Mouse (Mus musculus): ENCODE data around the gene Gng7. TPM values are rescaled to one million over a fixed set of nuclear protein-coding genes. Genes with fewer than 3 reads are reported as not detected.
"Not testable (repeated sequence)": the region's sequence is repeated elsewhere in the genome, so short reads cannot be mapped to it uniquely, and the experiment has no call there.

The Gng7 gene
- total RNA-seq, 1 experiment from 2014 or later = not detected

DNA sequence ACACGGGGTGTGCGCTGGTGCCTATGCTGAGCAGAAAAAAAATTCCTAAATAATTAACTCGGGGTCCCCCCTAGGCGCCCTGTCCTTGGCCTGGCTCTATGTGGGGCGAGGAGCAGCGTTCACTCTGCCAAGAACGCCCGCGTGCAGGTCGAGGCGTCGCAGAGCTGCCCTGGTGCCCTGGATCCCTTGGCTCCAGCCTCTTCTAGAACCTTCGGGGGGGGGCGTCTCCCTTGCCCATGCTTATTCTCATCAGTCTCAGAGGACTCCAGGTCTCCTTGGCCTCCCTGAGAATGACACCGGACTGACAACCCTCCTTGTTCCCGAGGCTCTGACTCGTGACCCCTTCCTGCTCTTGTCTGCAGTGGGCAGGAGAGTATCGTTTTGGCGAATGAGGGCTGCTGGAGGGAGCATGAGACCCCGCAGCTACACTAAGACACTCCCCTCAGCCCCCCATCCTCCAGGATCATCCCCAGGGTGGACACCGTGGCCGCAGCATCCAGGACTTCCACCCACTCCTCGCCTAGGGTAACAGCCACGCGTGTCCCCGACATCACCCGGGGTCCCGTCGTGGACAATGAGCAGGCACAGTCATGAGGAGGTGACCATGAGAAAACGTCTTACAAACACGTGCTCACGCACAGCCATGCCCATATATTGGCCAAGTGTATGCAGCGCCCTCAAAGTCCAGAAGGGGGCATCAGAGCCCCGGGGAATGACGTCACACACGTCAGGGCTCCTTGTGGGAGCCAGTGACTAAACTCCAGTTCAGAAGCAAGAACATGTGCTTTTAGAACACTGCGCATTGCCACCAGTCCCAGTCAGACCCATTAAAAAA is 15.2 kb downstream of the Gng7 start:
- ATAC-seq (replicated peaks; ENCODE audit: insufficient number of reproducible peaks, low FRiP score, low TSS enrichment, poor library complexity, severe bottlenecking) = peak; percentile 84

- no peak for ATAC-seq (replicated peaks; ENCODE audit: insufficient number of reproducible peaks, low FRiP score, low TSS enrichment, poor library complexity, severe bottlenecking)
Observed at GRCm38 (mm10) chr10:80998778-80999177, 16.0 kb downstream of the Gng7 start.

DNA sequence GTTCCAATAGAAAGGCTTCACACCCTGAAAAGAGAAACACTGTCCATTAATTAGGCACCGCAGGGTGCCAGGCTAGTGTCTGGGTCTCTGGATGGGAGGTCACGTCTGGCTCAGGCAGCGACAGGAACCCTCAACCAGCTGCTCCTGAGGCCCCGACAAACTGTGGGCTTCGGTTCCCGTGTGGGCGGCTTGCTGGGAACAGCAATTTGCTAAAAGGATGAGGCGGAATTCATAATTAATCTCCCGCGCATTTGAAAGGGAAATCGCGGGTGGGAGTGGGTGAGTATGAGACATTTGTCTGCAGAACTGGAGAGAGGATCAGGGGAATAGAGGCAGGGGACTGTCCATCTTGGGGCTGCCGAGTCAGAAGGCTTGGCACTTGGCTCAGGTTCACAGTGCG is 16.7 kb downstream of the Gng7 start:
- no peak for ATAC-seq (replicated peaks; ENCODE audit: insufficient number of reproducible peaks, low FRiP score, low TSS enrichment, poor library complexity, severe bottlenecking)

- no peak for ATAC-seq (replicated peaks; ENCODE audit: insufficient number of reproducible peaks, low FRiP score, low TSS enrichment, poor library complexity, severe bottlenecking)
Observed at GRCm38 (mm10) chr10:80997332-80997731, 17.4 kb downstream of the Gng7 start.

DNA sequence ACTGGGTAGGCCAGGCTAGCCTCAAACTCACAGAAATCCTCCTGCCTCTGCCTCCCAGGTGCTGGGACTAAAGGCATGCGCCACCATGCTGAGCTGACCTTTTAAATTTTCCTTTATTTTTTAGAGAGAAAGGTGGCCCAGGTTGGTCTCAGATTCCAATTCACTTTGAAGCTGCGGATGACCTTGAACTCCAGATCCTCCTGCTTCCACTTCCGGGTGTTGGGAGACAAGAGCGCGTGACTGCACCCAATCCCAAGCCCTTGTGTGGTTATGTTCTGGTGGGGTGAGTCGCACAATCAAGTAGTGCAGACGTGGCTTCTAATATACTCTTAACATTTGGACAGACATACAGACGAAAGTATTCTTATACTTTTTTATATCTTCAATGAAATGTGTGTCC is 18.2 kb downstream of the Gng7 start:
- ATAC-seq (replicated peaks; ENCODE audit: insufficient number of reproducible peaks, low FRiP score, low TSS enrichment, poor library complexity, severe bottlenecking) = no peak

DNA sequence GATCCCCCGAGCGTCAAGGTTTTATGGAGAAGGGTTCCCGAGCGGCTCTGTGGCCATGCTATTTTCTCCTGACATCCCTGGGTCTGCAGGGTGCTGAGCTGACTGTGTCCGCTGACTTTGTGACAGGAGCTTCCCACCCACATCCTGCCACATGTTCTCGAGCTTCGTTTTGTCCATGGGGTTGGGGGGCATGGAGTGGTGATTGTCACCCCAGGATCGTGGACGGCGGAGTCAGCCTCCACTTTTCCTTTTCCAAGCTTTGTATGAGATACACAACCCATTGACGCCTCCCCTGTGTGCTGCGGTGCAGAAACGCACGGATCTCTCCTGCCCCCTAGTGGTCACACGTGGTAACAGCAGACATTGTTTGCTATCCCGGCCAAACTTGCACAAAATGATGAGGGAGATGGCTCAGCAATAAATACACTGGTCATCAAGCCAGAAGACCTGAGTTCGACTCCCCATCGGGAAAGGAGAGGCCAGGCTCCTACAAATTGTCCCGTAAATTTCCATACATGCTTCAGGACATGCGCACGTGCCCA is 19.6 kb downstream of the Gng7 start:
- peak; percentile 67 for ATAC-seq (replicated peaks; ENCODE audit: insufficient number of reproducible peaks, low FRiP score, low TSS enrichment, poor library complexity, severe bottlenecking)

- ATAC-seq (replicated peaks; ENCODE audit: insufficient number of reproducible peaks, low FRiP score, low TSS enrichment, poor library complexity, severe bottlenecking) = no peak
Observed at GRCm38 (mm10) chr10:80994621-80995020, 20.1 kb downstream of the Gng7 start.

- no peak for ATAC-seq (replicated peaks; ENCODE audit: insufficient number of reproducible peaks, low FRiP score, low TSS enrichment, poor library complexity, severe bottlenecking)
Observed at GRCm38 (mm10) chr10:80993276-80993675, 21.5 kb downstream of the Gng7 start.

DNA sequence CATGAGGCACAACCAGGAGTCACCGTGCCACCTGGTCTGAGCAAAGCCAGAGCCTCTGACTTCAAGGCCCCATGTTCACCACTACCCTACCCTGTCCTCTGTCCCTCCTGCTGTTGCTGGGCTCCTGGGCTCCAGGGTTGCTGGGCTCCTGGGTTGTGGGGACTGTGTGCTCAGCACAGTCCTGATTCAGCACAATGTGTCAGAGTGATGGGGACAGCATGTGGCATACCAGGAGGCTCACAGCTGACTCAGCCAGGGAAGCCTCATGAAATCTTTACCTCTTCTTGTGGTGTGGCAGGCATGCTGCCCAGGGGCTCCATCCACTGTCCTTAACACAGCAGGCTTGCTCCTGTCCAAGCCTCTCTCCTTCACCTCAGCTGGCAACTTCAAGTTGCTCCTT is 22.8 kb downstream of the Gng7 start:
- ATAC-seq (replicated peaks; ENCODE audit: insufficient number of reproducible peaks, low FRiP score, low TSS enrichment, poor library complexity, severe bottlenecking) = no peak

- ATAC-seq (replicated peaks; ENCODE audit: insufficient number of reproducible peaks, low FRiP score, low TSS enrichment, poor library complexity, severe bottlenecking) = no peak
Observed at GRCm38 (mm10) chr10:80991007-80991406, 23.7 kb downstream of the Gng7 start.

DNA sequence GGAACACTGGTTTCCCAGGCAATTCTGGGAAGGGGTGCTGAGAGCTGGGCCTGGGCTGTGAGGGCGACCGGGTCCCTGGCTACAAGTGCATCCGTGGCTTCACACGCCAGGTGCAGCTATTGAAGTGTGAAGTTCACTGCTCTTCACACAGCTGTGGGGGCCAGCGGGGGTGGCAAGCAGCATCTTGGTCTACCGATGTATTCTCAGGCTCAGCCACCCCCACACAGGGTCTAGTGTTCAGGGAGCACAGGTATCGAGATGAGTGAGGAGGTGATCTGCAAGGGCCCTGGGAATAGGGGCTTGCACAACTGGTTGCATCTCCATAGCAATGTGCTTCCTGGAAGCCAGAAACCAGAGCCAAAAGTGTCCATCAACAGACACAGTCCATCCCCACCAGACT is 24.3 kb downstream of the Gng7 start:
- no peak for ATAC-seq (replicated peaks; ENCODE audit: insufficient number of reproducible peaks, low FRiP score, low TSS enrichment, poor library complexity, severe bottlenecking)

- ATAC-seq (replicated peaks; ENCODE audit: insufficient number of reproducible peaks, low FRiP score, low TSS enrichment, poor library complexity, severe bottlenecking) = not testable (repeated sequence)
Observed at GRCm38 (mm10) chr10:80989854-80990253, 24.9 kb downstream of the Gng7 start.

- ATAC-seq (replicated peaks; ENCODE audit: insufficient number of reproducible peaks, low FRiP score, low TSS enrichment, poor library complexity, severe bottlenecking) = no peak
Observed at GRCm38 (mm10) chr10:80989446-80989845, 25.3 kb downstream of the Gng7 start.

DNA sequence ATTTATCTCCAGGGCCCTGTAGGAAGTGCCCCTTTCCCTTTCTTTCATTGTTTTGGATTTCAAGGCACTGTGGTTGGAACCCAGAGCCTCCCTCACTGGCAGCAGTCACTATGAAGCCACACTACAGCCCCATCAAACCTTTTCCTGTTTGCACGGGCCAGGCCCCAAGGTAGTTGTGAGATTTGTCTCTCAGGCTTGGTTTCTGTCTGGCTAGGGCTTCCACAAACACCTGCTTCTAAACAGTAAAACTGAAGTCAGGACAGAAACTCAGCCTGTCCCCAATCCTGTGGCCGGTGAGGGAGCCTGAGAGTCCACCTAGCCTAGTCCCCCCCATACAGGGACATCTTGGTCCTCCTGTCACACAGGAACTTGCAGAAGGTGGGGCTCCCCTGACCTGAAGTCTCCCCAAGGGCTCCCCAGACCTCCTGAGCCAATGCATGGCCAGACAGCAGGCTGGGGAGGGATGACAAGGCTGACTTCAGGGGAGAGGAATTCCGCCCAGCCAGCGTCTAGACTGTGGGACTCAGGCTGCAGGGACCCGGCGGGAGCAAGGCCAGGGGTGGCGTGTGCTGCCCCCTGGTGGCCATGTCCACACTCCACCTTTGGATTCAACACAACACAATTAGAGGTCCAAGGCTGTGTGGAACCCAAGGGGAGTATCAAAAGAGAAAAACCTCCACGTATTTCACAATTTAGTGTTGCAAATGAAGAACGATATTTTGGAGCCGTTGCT is 26.9 kb downstream of the Gng7 start:
- ATAC-seq (replicated peaks; ENCODE audit: insufficient number of reproducible peaks, low FRiP score, low TSS enrichment, poor library complexity, severe bottlenecking) = peak; percentile 74; the same call in 1 of the 2 replicates

GRCm38 (mm10) chr10:80986754-80987153 is 28.0 kb downstream of the Gng7 start:
- no peak for ATAC-seq (replicated peaks; ENCODE audit: insufficient number of reproducible peaks, low FRiP score, low TSS enrichment, poor library complexity, severe bottlenecking)

DNA sequence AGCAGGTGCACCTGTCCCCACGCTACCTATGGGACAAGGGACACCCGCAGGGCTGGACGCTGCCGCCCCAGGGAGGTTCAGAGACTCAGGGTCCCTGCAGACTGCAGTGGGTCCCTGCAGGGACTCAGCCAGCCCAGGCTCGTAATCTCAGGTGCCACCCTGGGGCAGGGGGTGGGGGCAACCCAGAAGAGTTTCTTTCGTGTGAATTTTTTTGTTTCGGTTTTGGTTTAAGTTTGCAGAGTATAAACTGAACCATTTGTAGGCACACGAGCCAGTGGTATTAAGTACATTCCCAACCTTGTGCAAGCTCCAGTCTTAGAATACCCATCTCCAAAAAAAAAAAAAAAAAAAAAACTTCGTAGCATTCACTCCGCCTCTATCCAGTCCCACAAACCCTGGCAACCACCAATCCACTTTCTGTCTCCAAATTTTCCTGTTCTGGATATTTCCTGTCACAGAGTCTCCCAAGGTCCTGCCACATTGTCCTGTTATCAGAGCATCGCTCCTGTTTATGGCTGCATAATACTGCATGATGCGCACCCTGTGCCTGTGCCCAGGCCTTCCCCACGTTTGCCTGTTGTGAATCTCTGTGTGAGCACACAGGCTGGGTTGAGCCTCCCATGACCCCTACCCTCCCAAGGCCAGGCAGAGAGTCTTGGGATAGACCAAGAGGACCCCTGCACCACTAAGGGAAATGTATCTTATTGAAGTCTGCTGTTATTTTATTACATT is 28.6 kb downstream of the Gng7 start:
- no peak for ATAC-seq (replicated peaks; ENCODE audit: insufficient number of reproducible peaks, low FRiP score, low TSS enrichment, poor library complexity, severe bottlenecking)

DNA sequence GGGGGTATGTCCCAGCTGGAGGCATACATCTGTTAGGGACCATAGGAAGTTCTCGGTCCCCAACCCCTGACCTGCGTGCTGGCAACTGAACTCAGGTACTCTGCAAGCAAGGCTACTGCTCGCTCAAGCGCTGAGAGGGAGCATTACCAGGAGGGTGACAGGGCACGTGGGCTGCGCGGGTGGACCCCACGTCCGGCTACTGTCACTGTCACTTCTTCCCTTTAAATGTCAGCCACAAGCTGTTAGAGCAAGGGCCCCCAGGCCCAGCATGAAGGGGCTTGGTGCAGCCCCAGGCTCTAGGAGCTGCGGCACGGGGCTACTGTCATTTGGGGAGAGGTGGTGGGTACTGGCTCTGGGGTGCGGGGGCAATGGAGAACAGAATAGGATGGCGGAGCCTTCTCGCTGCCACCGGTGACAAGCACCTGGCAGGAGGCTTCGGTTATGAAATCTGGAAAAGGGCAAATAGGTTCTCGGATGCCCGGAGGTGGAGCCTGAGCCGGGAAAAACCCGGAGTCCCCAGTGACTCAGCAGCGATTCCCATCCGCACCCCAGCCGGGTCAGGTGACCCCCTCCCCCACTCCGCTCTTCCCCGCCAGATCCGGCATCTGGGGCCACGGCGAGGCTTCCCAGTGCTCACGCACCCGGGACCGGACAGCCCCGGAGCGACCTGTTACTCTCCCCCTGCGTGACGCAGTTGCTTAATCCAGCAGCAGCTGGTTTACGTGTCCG is 29.3 kb downstream of the Gng7 start:
- ATAC-seq (replicated peaks; ENCODE audit: insufficient number of reproducible peaks, low FRiP score, low TSS enrichment, poor library complexity, severe bottlenecking) = no peak

- no peak for ATAC-seq (replicated peaks; ENCODE audit: insufficient number of reproducible peaks, low FRiP score, low TSS enrichment, poor library complexity, severe bottlenecking)
Observed at GRCm38 (mm10) chr10:80984223-80984622, 30.5 kb downstream of the Gng7 start.

All from monocyte, adult 5-6 weeks (primary cell).